Mouse (Mus musculus) hindbrain, embryonic 12.5 days (tissue): ENCODE data around the gene Kcng1. TPM values are rescaled to one million over a fixed set of nuclear protein-coding genes. Genes with fewer than 3 reads are reported as not detected.

ENCODE experiments used
- ATAC-seq: fragments of 200-750 bp; cut with Nextera tagmentation; 2 replicates; pipeline ENCODE4 v1.8.0; 2017; ENCODE audit warnings: moderate TSS enrichment; ENCODE audit not compliant: low FRiP score
- H3K27ac ChIP-seq: fragments of 300-500 bp; sonication (generic); 2 replicates; pipeline ENCODE4 v1.5.1; 2016; ENCODE audit warnings: mild to moderate bottlenecking
- H3K27me3 ChIP-seq: fragments of 300-500 bp; sonication (generic); 2 replicates; pipeline ENCODE4 v1.6.1; 2016; ENCODE audit warnings: mild to moderate bottlenecking
- H3K36me3 ChIP-seq: fragments of 300-500 bp; sonication (generic); 2 replicates; pipeline ENCODE4 v1.6.1; 2016; ENCODE audit warnings: mild to moderate bottlenecking
- H3K4me1 ChIP-seq: fragments of 300-500 bp; sonication (generic); 2 replicates; pipeline ENCODE4 v1.6.1; 2016
- H3K4me2 ChIP-seq: fragments of 300-500 bp; sonication (generic); replicated peaks from 2 replicates; pipeline ENCODE4 v1.6.1; 2016; ENCODE audit warnings: mild to moderate bottlenecking
- H3K4me3 ChIP-seq: fragments of 300-500 bp; sonication (generic); 2 replicates; pipeline ENCODE4 v1.5.1; 2016; ENCODE audit warnings: mild to moderate bottlenecking
- H3K9ac ChIP-seq: fragments of 300-500 bp; sonication (generic); 2 replicates; pipeline ENCODE4 v1.6.1; 2016; ENCODE audit warnings: mild to moderate bottlenecking, moderate library complexity
- H3K9me3 ChIP-seq: fragments of 300-500 bp; sonication (generic); replicated peaks from 2 replicates; pipeline ENCODE4 v1.6.1; 2016; ENCODE audit warnings: mild to moderate bottlenecking
- WGBS: fragments of 180-500 bp; shearing (Covaris S2); methylation state at CpG from one replicate; pipeline ENCODE4 v1.1.7; 2016; 5-methylcytosine and 5-hydroxymethylcytosine counted together
- polyA plus RNA-seq: library from polyadenylated mRNA; unstranded; fragments of >200 nt; fragmentation: Nextera tagmentation; extraction: Ambion mirVana; gene quantifications from 2 replicates; pipeline ENCODE4 v1.2.1, GENCODE M21; 2016

The Kcng1 gene
- polyA plus RNA-seq, 1 experiment from 2014 or later, result 1.2 TPM

DNA sequence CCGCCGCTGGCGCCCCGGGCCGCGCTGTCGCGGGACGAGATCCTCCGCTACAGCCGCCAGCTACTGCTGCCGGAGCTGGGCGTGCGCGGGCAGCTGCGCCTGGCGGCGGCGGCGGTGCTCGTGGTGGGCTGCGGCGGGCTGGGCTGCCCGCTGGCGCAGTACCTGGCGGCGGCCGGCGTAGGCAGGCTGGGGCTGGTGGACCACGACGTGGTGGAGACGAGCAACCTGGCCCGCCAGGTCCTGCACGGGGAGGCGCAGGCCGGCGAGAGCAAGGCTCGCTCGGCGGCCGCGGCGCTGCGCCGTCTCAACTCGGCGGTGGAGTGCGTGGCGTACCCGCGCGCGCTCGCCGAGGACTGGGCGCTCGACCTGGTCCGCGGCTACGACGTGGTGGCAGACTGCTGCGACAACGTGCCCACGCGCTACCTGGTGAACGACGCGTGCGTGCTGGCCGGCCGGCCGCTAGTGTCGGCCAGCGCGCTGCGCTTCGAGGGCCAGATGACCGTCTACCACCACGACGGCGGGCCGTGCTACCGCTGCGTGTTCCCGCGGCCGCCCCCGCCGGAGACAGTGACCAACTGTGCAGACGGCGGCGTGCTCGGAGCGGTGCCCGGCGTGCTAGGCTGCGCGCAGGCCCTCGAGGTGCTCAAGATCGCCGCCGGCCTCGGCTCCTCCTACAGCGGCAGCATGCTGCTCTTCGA is 50.6 kb downstream of the Kcng1 start:
- Histone ChIP-seq H3K27me3 (no peaks in the 10 kb centered on the region), H3K9ac (peak overlapping the region; percentile 97), H3K27ac (peak overlapping the region; percentile 89), H3K36me3 (peaks cover 19% of the 10 kb centered on the region), H3K4me1 (peaks cover 36% of the 10 kb centered on the region), H3K4me2 (peak overlapping the region; percentile 99), H3K9me3 (no peaks in the 10 kb centered on the region), H3K4me3 (peak overlapping the region; percentile 100)
- peak; percentile 71 for ATAC-seq
- 2% methylated on average over 102 of the region's 105 CpGs for WGBS

DNA sequence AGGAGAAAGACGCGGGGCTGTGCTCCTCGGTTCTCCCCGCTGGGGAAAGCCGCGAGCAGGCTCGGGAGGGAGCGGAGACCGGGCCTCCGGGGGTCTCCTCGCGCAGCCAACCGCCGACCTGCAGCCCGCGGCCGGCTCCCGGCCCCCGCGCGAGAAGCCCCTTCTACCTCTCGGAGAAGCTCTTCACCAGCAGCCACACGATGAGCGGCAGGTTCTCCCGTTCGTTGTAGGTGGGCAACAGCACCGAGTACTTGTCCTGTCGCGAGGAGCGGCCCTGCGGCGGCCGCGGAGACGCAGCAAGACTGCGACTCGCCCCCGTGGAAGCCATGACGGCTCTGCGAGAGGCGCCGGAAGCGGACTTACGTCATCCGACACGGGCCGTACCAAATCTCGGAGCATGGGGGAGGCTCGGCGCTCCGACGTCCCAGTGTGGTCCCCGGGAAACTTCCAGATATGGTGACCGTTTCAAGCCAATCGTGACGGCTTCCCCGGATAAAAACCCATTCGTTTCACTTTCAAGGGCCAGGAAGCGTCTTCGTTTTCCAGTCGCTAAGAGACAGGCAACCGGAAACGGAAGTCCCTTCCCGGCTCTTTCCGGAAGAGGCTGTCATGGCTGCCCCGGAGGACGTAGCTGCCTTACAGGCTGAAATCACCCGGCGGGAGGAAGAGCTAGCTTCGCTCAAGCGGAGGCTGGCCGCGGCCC is 51.4 kb downstream of the Kcng1 start, which contains the start of the genes Gm20716, Dpm1 and Mocs3:
Gene Gm20716, minus strand, starts transcription at position 339 of the 703 bp plus-strand sequence.
Gene Dpm1, minus strand, starts transcription at position 566 of the 703 bp plus-strand sequence.
Gene Mocs3, plus strand, starts transcription at position 597 of the 703 bp plus-strand sequence.
- Histone ChIP-seq H3K4me2 (peak within 1 kb of the TSS; percentile 99), H3K27me3 (no peaks in the 10 kb centered on the region), H3K9ac (peak within 1 kb of the TSS; percentile 97), H3K36me3 (peaks cover 27% of the 10 kb centered on the region), H3K4me1 (peaks cover 36% of the 10 kb centered on the region), H3K27ac (peak within 1 kb of the TSS; percentile 89), H3K4me3 (peak within 1 kb of the TSS; percentile 100), H3K9me3 (no peaks in the 10 kb centered on the region)
- WGBS, result 1% methylated on average over 73 of the region's 73 CpGs
- ATAC-seq, result peak; percentile 87

DNA sequence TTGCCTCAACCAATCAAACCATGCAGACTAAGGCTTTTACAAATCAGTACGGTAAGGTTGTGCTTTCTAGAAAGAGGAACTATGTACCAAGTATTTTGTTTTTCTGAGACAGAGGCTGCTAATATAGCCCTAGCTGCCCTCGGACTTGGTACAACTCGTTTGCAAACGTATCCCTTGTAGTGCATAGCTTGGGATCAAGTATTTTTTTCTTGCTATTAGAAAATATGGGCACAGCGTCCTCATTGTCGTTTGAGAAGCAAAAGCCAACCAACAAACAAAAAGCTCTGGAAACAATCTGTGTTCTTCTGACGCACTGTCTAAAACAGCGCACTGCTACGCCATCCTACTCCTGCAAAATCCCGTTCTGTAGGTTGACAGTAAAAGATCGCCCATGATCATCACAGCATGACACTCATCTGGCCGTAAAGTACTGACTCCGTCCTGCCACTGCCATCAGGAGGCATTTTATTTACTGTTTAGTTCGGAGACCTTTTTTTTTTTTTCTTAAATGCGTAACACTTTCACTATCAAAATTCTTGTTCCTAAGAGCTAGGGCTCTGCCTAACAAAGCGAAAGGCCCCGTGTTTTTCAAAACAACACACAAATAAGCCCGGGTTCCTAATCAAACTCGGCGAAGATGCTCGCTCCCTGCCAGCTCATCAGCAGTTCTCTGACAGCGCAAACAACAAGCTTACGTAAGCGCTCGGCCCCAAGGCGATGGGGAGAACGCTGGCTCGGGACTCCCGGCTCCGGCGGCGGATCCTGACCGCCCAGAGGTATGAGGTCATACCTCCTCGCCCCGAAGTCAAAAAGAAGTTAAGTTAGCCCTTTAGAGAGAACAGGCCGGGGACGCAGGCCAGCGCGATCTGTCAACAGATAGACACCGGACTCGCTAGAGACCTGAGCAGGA is 52.2 kb downstream of the Kcng1 start:
- H3K27ac ChIP-seq, result peak overlapping the region; percentile 89; the same call in 1 of the 2 replicates
- no peaks in the 10 kb centered on the region for H3K27me3 ChIP-seq
- H3K9me3 ChIP-seq, result no peaks in the 10 kb centered on the region
- H3K9ac ChIP-seq, result peak overlapping the region; percentile 97
- H3K36me3 ChIP-seq, result peaks cover 35% of the 10 kb centered on the region
- 20% methylated on average over 41 of the region's 41 CpGs for WGBS
- H3K4me1 ChIP-seq, result peaks cover 36% of the 10 kb centered on the region
- ATAC-seq, result no peak; the same call in 1 of the 2 replicates
- H3K4me3 ChIP-seq, result peak overlapping the region; percentile 100
- H3K4me2 ChIP-seq, result peak overlapping the region; percentile 99

DNA sequence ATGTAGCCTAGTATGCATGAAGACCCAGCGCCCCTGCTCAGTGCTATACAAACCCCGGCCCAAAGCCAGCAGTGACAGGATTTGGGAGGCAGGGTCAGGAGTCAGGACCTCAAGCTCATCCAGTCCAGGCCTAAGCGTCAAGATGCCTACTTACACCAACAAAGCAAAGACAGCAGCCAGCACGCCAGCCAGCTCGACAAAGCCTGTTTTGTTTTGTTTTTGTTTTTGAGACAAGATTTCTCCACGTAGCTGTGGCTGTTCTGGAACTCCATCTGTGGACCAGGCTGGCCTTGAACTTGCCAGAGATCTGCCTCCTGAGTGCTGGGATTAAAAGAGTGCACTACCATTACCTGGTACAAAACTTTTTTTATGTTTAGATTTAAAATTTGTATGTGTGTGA is 58.2 kb downstream of the Kcng1 start:
- no peak overlapping the region for H3K4me2 ChIP-seq
- H3K4me1 ChIP-seq, result peaks cover 5% of the 10 kb centered on the region
- 81% methylated on average over 6 of the region's 6 CpGs for WGBS
- no peaks in the 10 kb centered on the region for H3K27me3 ChIP-seq
- no peak overlapping the region for H3K9ac ChIP-seq
- ATAC-seq, result no peak
- H3K27ac ChIP-seq, result no peak overlapping the region
- no peak overlapping the region for H3K4me3 ChIP-seq
- no peaks in the 10 kb centered on the region for H3K9me3 ChIP-seq
- H3K36me3 ChIP-seq, result peaks cover 73% of the 10 kb centered on the region

DNA sequence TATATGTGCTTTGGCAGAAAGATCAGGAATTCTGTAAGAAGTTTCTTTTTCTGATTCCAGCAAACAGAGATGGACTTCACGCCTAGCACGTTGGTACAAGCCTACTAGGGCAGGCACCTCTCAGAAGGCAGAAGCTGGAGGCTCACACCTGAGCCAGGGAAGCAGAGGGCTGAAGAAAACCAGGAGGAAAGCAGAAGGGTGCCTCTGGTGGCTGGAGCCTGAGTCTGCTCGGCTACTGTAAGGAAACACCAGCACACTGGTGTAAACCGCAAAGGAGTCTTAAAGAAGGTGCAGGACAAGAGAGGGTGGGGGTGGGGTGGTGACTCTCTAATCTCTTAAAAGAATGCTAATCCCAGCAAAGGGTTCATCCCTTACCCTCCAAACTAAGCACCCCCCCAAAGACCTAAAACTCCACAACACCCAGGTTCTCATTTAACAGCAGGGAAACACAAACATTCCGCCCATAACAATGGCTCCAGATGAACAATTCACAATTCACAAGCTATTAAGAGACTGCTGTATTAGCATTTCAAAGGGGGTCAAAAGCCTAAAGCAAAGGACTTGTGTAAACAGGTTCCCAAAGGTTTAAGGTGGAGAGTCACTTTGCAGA is 67.6 kb downstream of the Kcng1 start:
- Histone ChIP-seq H3K27me3 (no peaks in the 10 kb centered on the region), H3K9ac (no peak overlapping the region), H3K4me3 (no peak overlapping the region), H3K4me2 (no peak overlapping the region), H3K27ac (no peak overlapping the region), H3K4me1 (no peaks in the 10 kb centered on the region), H3K9me3 (no peaks in the 10 kb centered on the region), H3K36me3 (peaks cover 86% of the 10 kb centered on the region)
- WGBS, result 60% methylated on average over 5 of the region's 5 CpGs
- no peak for ATAC-seq

Other genes starting within 250 kb of the Kcng1 start
- gene Pard6b, start 200.7 kb downstream of the Kcng1 start, polyA plus RNA-seq, result 9.6 and 10.9 TPM in 2 replicates
- 19.1 and 20.6 TPM in 2 replicates for gene Adnp, start 74.6 kb downstream of the Kcng1 start, polyA plus RNA-seq
- 21.7 and 22.8 TPM in 2 replicates for gene Gm20716, start 51.4 kb downstream of the Kcng1 start, polyA plus RNA-seq
- 77.2 and 83.6 TPM in 2 replicates for gene Dpm1, start 51.1 kb downstream of the Kcng1 start, polyA plus RNA-seq
- 12.2 and 13.7 TPM in 2 replicates for gene Mocs3, start 51.1 kb downstream of the Kcng1 start, polyA plus RNA-seq